Mouse (Mus musculus): ENCODE measurements around the gene Dedd.

Dedd gene

GRCm38 (mm10) chr1:171360253-171360652 is 31.3 kb downstream of the Dedd start:
- no peak for DNase-seq (ENCODE audit: low read depth, low spot score)

- peak; percentile 92 for DNase-seq (ENCODE audit: low read depth, low spot score)
These were observed 31.7 kb downstream of the Dedd start, which contains the start of gene Klhdc9 for GRCm38 (mm10) chr1:171360656-171361055. Gene Klhdc9, minus strand, starts transcription at chr1:171360798.

GRCm38 (mm10) chr1:171361106-171362103 is 32.5 kb downstream of the Dedd start:
- peak; percentile 91 for DNase-seq (ENCODE audit: low read depth, low spot score)

DNA sequence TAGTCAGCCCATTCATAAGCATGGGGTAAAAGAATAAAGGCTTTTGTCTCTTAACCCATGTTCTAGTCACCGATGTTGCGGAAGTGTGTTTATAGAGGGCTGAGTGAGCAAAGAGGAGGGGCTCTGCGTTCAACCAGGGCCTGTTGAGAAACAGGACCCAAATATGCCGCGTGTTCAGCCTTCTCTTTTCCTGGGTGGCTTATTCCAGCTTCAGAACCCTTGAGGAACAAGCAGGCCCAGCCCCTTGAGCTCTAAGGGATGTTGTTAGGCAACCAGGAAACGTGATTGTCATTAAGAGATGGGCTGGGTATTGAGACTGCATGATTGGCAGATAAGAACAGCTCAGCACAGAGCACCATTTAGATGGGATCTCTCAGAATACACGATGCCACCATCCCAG is 37.0 kb downstream of the Dedd start:
- no peak for DNase-seq (ENCODE audit: low read depth, low spot score)

- no peak for DNase-seq (ENCODE audit: low read depth, low spot score)
These were observed 41.1 kb downstream of the Dedd start, which contains the start of gene Nectin4 for GRCm38 (mm10) chr1:171369845-171370556. Gene Nectin4, plus strand, starts transcription at chr1:171370099.

- no peak for DNase-seq (ENCODE audit: low read depth, low spot score)
These were observed 43.9 kb downstream of the Dedd start for GRCm38 (mm10) chr1:171372880-171373279.

DNA sequence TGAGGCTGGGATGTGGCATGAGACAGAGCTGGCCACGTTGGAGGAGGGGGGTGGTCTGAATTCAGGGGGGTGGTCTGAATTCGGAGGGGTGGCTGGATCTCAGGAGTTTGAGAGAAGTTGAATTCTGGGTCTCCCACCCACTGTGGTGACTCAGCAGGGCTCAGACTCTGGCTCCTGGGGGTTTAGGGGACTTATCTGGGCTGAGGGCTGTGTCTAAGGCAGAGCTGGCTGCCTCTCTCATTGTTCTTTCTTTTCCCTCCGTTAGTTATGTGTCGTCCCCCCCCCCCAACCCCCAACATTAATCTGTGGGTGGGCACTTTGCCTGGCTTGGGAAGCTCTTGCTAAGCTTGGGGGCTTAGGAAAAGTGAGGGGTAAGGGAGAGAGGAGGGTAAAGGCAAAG is 45.0 kb downstream of the Dedd start:
- DNase-seq (ENCODE audit: low read depth, low spot score), result no peak

DNA sequence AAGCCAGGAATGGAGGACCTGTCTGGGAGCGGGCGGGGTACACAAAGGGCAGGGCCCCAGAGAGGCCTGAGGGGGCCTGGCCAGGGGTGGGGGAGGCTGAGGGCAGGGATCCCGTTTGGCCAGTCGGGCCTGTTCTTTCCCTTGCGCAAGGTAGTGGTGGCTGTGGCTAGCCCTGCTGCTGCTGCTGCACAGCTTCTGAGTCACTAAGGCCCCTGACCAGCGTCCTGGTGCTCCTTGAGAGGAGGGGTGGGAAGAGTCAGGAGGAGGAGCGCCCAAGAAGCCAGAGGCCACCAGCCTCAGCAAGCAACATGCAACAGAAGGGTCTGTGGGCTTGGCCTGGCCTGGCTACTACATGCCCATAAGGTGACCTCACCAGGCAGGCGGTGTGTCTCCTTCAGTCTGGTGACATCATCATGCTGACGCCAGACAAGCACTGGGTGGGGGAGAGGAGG is 46.7 kb downstream of the Dedd start:
- no peak for DNase-seq (ENCODE audit: low read depth, low spot score)

DNA sequence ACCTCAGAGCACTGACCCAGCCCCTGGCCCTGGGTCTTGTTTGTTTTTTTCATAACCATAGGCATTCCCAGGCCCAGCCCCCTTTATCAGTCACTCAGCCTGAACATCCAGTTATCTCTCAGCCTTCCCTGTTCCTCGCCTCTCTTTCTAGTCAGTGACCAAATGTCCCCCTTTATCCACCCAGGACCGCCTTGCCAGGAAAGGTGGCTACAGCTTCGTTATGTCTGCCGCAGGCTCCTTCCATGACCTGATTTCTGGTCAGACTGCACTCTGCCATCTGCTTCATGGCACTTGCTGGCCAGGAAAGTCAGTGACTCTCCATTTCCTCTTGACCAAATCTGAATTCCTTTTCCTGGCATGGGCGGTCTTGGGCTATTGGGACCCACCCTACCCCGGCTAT is 49.4 kb downstream of the Dedd start:
- DNase-seq (ENCODE audit: low read depth, low spot score), result no peak

DNA sequence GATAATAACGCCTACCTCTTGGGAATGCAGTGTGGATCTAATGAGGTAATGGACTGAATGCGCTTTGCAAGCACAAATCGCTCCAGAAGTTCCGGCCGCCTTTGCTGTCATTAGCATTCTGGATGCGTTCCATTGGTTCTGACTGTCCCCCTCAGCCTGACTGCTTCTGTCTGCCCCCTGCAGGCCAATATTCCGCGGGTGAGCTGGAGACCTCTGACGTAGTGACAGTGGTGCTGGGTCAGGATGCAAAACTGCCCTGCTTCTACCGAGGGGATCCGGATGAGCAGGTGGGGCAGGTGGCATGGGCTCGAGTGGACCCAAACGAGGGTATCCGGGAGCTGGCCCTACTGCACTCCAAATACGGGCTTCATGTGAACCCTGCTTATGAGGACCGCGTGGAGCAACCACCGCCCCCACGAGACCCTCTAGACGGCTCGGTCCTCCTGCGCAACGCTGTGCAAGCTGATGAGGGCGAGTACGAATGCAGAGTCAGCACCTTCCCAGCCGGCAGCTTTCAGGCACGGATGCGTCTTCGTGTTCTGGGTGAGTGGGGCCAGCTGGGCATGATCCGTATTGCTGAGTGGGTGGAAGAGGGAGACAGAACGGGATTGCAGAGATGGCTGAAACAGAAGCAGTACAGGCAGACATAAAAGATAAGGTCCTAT is 51.1 kb downstream of the Dedd start:
- DNase-seq (ENCODE audit: low read depth, low spot score), result peak; percentile 88

- DNase-seq (ENCODE audit: low read depth, low spot score), result no peak
These were observed 53.2 kb downstream of the Dedd start for GRCm38 (mm10) chr1:171382096-171382620.

- no peak for DNase-seq (ENCODE audit: low read depth, low spot score)
These were observed 55.4 kb downstream of the Dedd start for GRCm38 (mm10) chr1:171384361-171384760.

DNA sequence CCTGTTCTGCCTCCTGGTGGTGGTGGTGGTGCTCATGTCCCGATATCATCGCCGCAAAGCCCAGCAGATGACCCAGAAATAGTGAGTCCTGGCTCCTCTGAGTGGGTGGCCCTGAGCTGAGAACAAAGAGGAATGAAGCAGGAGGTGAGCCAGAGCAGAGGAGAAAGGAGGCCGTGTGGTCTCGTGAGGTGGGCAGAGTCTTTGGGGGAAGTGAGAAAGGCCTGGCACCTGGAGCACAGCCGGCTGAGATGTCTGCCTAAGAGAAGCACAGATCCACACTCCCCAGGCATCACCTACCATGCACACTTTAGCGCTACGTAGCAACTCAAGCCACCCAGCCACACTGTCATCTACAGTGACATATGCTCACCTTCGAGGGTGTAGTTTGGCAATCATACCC is 56.2 kb downstream of the Dedd start:
- no peak for DNase-seq (ENCODE audit: low read depth, low spot score)

DNA sequence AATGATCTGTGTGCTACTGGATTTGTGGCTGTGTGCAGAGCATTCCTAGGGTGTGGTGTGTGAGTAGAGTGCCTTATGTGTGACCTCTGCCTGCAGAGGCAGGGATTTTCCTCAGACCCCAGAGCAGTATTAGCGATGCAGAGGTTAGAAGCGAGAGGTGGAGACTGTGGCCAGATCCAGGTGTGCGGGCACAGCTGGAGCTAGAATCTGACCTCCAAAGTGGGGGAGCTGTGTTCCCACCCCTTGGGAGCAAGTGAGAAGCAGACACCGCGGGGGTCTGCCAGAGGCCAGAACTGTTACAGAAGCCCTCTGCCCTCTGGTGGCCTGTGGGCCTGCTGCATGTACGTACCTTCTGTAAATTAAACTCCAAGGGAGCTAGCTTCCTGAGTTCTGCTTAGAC is 58.2 kb downstream of the Dedd start:
- peak; percentile 69 for DNase-seq (ENCODE audit: low read depth, low spot score)

DNA sequence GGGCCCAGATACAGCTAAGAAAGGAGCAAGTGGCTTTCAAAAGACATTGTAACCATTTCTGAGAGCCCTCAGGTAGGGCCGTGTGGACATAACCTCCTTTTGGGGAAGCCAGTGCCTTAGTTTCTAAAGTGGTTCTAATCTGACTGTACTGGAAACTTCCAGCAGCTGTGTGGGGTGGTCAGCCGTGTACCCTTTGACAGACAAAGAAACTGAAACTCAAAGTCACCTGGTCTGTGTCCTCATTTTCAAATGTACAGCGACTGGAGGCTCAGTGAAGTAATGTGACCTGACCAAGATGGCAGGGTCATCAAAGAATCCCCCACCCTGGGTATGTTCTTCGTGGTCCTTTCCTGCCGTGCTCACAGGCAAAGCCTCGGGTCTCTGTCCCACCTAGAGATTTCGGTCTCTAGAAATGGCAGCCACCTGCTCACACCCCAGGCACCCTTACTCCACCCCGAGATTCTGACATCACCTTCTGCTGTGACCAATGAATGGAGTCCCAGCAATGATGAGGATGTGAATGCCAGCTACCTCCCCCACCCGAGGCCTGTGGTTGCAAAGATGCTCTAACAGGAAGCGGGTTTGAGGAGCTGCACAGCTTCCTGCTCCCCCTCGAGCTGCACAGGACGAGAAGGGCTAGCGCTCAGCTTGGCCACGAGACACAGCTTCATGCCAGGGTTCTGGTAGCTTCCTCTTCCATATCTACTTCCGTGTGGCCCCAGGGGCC is 59.6 kb downstream of the Dedd start, which contains the start of gene Arhgap30:
TSS of gene Arhgap30 (plus strand) at position 579 of the 727 bp plus-strand sequence.
- DNase-seq (ENCODE audit: low read depth, low spot score), result peak; percentile 96

DNA sequence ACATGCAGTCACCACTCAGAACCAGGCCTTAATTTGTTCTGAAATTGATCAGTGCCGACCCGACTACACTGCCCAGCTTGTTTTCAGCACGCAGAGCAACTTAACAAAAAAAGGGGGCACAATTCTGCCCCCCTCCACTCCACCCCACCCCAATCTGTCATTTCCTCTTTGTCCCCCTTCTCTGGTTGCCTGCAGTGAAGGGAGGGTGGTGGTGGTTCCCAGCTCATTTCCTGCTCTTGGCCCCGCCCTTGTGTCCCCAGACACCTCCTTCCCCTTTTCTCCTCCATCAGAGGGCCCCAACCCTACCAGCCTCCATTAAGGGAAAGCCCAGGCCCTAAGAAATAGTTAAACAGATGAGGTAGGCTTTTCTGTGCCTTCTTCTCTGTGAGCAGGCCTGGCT is 61.2 kb downstream of the Dedd start:
- DNase-seq (ENCODE audit: low read depth, low spot score), result peak; percentile 90
